Mouse (Mus musculus) thymus, adult 2 months (tissue): ENCODE results near the gene Bag2. TPM values are rescaled to one million over a fixed set of nuclear protein-coding genes. Genes with fewer than 3 reads are reported as not detected.
A peak's percentile ranks its signal among the peaks of the same experiment; 100 is the strongest.

Source experiments
- DNase-seq: peaks from one replicate; pipeline ENCODE4 v3.0.0; 2021
- H3K27ac ChIP-seq: fragments of 200-500 bp; 2 replicates; pipeline ENCODE4 v1.5.1; 2012; ENCODE audit warnings: low read length, control low read depth; ENCODE audit not compliant: control insufficient read depth, insufficient read depth
- H3K27me3 ChIP-seq: fragments of 200-500 bp; 2 replicates; pipeline ENCODE4 v1.6.1; 2012; ENCODE audit warnings: mild to moderate bottlenecking, low read length, moderate library complexity, mixed read lengths; ENCODE audit not compliant: control insufficient read depth, insufficient read depth
- H3K36me3 ChIP-seq: fragments of 200-500 bp; 2 replicates; pipeline ENCODE4 v1.6.1; 2012; ENCODE audit warnings: mild to moderate bottlenecking, low read length, moderate library complexity; ENCODE audit not compliant: control insufficient read depth, insufficient read depth
- H3K4me1 ChIP-seq: fragments of 200-500 bp; replicated peaks from 2 replicates; pipeline ENCODE4 v1.6.1; 2012; ENCODE audit warnings: low read length; ENCODE audit not compliant: control insufficient read depth, insufficient read depth
- H3K4me3 ChIP-seq: fragments of 200-500 bp; 2 replicates; pipeline ENCODE4 v1.5.1; 2012; ENCODE audit warnings: mild to moderate bottlenecking, low read length, control low read depth, moderate library complexity; ENCODE audit not compliant: control insufficient read depth, insufficient read depth
- CTCF ChIP-seq: fragments of 200-500 bp; IDR thresholded peaks from 2 replicates; pipeline ENCODE4 v1.5.1; 2012; ENCODE audit warnings: mild to moderate bottlenecking, control low read depth, low read length, moderate library complexity, borderline replicate concordance; ENCODE audit not compliant: control insufficient read depth, poor library complexity, insufficient read depth; ENCODE audit errors: extremely low read depth
- POLR2A ChIP-seq: fragments of 200-500 bp; IDR thresholded peaks from 2 replicates; pipeline ENCODE4 v1.6.1; 2012; ENCODE audit warnings: mild to moderate bottlenecking, low read length, control low read depth, moderate library complexity; ENCODE audit not compliant: control insufficient read depth, poor library complexity, insufficient read depth; ENCODE audit errors: extremely low read depth
- WGBS: fragments of 180-500 bp; shearing (Covaris S2); methylation state at CpG from one replicate; pipeline ENCODE4 v1.1.7; 2018; 5-methylcytosine and 5-hydroxymethylcytosine counted together
- polyA plus RNA-seq: library from polyadenylated mRNA; depleted of rRNA; stranded (reverse); fragments of >200 nt; gene quantifications from 2 replicates; pipeline ENCODE4 v1.2.3, GENCODE M21; 2012

Bag2 gene
- polyA plus RNA-seq, 1 experiment = 13.7 TPM

- H3K4me3 ChIP-seq = peak overlapping the region; percentile 79
- H3K27me3 ChIP-seq = no peaks in the 10 kb centered on the region
- H3K4me1 ChIP-seq = peaks cover 2% of the 10 kb centered on the region; the same call in 1 of the 2 replicates
- TF ChIP-seq POLR2A (no peak), CTCF (no peak)
- WGBS = 1% methylated on average over 41 of the region's 41 CpGs
- no peak for DNase-seq
- H3K27ac ChIP-seq = no peak overlapping the region
- no peaks in the 10 kb centered on the region for H3K36me3 ChIP-seq
Measured at GRCm38 (mm10) chr1:33720231-33720630, 37.4 kb downstream of the Bag2 start.

GRCm38 (mm10) chr1:33719733-33720225 lies 37.8 kb downstream of the Bag2 start, which contains the start of gene Rab23:
Rab23 (plus strand) TSS chr1:33719887.
- Histone ChIP-seq H3K27ac (no peak within 1 kb of the TSS), H3K36me3 (no peaks in the 10 kb centered on the region)
- DNase-seq = peak; percentile 76

GRCm38 (mm10) chr1:33717636-33718035 lies 40.0 kb downstream of the Bag2 start:
- Histone ChIP-seq H3K27ac (no peak overlapping the region), H3K27me3 (no peaks in the 10 kb centered on the region), H3K4me3 (no peak overlapping the region), H3K4me1 (peaks cover 2% of the 10 kb centered on the region; the same call in 1 of the 2 replicates), H3K36me3 (no peaks in the 10 kb centered on the region)
- DNase-seq = no peak
- 96% methylated on average over 1 of the region's 1 CpGs for WGBS
- TF ChIP-seq POLR2A (no peak), CTCF (no peak)

More at GRCm38 (mm10) chr1:33719733-33720225, 37.8 kb downstream of the Bag2 start, which contains the start of gene Rab23:
- Histone ChIP-seq H3K27me3 (no peaks in the 10 kb centered on the region), H3K4me3 (peak within 1 kb of the TSS; percentile 79), H3K4me1 (peaks cover 2% of the 10 kb centered on the region; the same call in 1 of the 2 replicates)
- under 1% methylated on average over 54 of the region's 54 CpGs for WGBS
- no peak for TF ChIP-seq CTCF
- peak; percentile 55; the same call in 1 of the 2 replicates for TF ChIP-seq POLR2A

GRCm38 (mm10) chr1:33714796-33715195 lies 42.8 kb downstream of the Bag2 start:
- H3K4me3 ChIP-seq = no peak overlapping the region
- no peak overlapping the region for H3K27ac ChIP-seq
- H3K36me3 ChIP-seq = no peaks in the 10 kb centered on the region
- TF ChIP-seq POLR2A (no peak), CTCF (no peak)
- H3K27me3 ChIP-seq = no peaks in the 10 kb centered on the region
- WGBS = 16% methylated on average over 10 of the region's 10 CpGs
- DNase-seq = no peak
- H3K4me1 ChIP-seq = no peaks in the 10 kb centered on the region

- 95% methylated on average over 5 of the region's 5 CpGs for WGBS
- no peak overlapping the region for H3K4me3 ChIP-seq
- TF ChIP-seq CTCF = no peak
- no peak for TF ChIP-seq POLR2A
- no peak for DNase-seq
- no peaks in the 10 kb centered on the region for H3K4me1 ChIP-seq
- H3K27me3 ChIP-seq = no peaks in the 10 kb centered on the region
- no peaks in the 10 kb centered on the region for H3K36me3 ChIP-seq
- no peak overlapping the region for H3K27ac ChIP-seq
Measured at GRCm38 (mm10) chr1:33712026-33712425, 45.6 kb downstream of the Bag2 start.

- H3K27ac ChIP-seq = no peak overlapping the region
- TF ChIP-seq POLR2A (no peak), CTCF (no peak)
- H3K36me3 ChIP-seq = no peaks in the 10 kb centered on the region
- no peak for DNase-seq
- 53% methylated on average over 2 of the region's 2 CpGs for WGBS
- H3K4me1 ChIP-seq = no peaks in the 10 kb centered on the region
- no peaks in the 10 kb centered on the region for H3K27me3 ChIP-seq
- H3K4me3 ChIP-seq = no peak overlapping the region
Measured at GRCm38 (mm10) chr1:33709615-33710014, 48.0 kb downstream of the Bag2 start.
